Mouse (Mus musculus) layer of hippocampus, adult 2 months (tissue): ENCODE data around the gene Dlec1. TPM values are rescaled to one million over a fixed set of nuclear protein-coding genes. Genes with fewer than 3 reads are reported as not detected.

ENCODE experiments used
- DNase-seq, 2 experiments: peaks; one replicate each; pipeline ENCODE4 v3.0.0; 2022; ENCODE audit warnings: low spot score in 2 of 2
- H3K27ac ChIP-seq: fragments of 200-600 bp; 2 replicates; pipeline ENCODE4 v1.8.1; 2022
- H3K4me3 ChIP-seq: fragments of 200-600 bp; 2 replicates; pipeline ENCODE4 v1.8.1; 2022; ENCODE audit warnings: mild to moderate bottlenecking
- CTCF ChIP-seq: fragments of 200-600 bp; conservative IDR thresholded peaks from 2 replicates; pipeline ENCODE4 v1.8.1; 2022; ENCODE audit warnings: antibody characterized with exemption, mild to moderate bottlenecking, moderate library complexity
- long read RNA-seq, 2 experiments: library from polyadenylated mRNA; stranded (forward); transcript quantifications; one replicate each; pipeline ENCODE4 v2.0.0; 2021; ENCODE audit warnings: borderline mapping rate in 2 of 2
- total RNA-seq, 2 experiments: library from RNA; stranded (reverse); gene quantifications; 2 replicates each; pipeline ENCODE4 v1.2.3; 2021

Dlec1 gene
- total RNA-seq = 1 to 10 TPM; 3.0 to 3.3 TPM
- long read RNA-seq, experiment 1 = 0 reads
- long read RNA-seq, experiment 2 = 0 reads

- peak within 1 kb of the TSS; percentile 71 for H3K4me3 ChIP-seq
- peak; percentile 52 for TF ChIP-seq CTCF
- DNase-seq = peak; percentile 63 to 79
- peak within 1 kb of the TSS; percentile 52; the same call in 1 of the 2 replicates for H3K27ac ChIP-seq
Observed at GRCm38 (mm10) chr9:119101992-119102782, at the start of gene Dlec1. Gene Dlec1, plus strand, starts transcription at chr9:119102478.

GRCm38 (mm10) chr9:119053964-119054576 is 48.2 kb upstream of the Dlec1 start:
- no peak for DNase-seq
- TF ChIP-seq CTCF = no peak
- Histone ChIP-seq H3K4me3 (no peak overlapping the region), H3K27ac (no peak overlapping the region)

- no peak overlapping the region for H3K4me3 ChIP-seq
- H3K27ac ChIP-seq = no peak overlapping the region
- TF ChIP-seq CTCF = no peak
- DNase-seq = no peak
Observed at GRCm38 (mm10) chr9:119055336-119055735, 46.9 kb upstream of the Dlec1 start.

DNA sequence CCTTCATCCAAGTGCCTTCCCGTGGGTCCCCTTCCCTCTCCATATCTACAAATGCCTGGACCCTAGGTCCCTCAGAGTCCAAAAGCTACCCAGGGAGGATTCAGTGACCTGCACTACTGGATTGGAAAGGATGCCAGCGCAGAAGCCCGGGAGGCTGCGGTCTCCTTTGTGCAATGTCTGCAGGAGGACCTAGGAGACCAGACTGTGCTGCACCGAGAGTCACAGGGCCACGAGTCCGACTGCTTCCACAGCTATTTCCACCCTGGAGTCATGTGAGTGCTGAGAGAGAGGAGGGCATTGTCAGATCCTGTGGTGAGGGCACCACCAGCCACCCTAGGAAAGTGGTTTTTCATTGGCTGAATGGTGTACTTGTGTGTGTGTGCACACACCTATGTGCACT is 44.0 kb upstream of the Dlec1 start:
- no peak for DNase-seq
- Histone ChIP-seq H3K27ac (no peak overlapping the region), H3K4me3 (no peak overlapping the region)
- TF ChIP-seq CTCF = no peak

DNA sequence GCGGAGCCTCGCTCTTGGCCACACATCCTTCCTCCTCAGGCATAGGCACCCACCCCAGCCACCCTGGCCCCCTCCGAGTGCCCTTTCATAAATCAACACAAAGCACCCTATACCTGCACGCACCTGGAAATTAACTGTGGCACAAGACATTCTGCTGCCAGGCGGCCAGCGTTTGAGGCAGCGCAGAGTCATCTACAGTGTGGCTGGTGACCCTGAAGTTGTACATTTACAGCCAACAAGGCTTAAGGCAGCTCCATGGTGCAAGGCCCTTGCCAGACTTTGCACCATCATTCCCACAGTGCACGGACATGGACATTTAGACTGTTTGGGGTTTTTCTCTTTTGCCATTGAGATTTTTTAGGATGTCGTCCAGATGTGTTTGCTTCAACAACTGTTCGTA is 41.6 kb upstream of the Dlec1 start:
- H3K27ac ChIP-seq = no peak overlapping the region
- no peak for TF ChIP-seq CTCF
- no peak for DNase-seq
- no peak overlapping the region for H3K4me3 ChIP-seq

GRCm38 (mm10) chr9:119063036-119063644 is 39.1 kb upstream of the Dlec1 start:
- Histone ChIP-seq H3K27ac (no peak overlapping the region), H3K4me3 (no peak overlapping the region)
- no peak for TF ChIP-seq CTCF
- DNase-seq = no peak

DNA sequence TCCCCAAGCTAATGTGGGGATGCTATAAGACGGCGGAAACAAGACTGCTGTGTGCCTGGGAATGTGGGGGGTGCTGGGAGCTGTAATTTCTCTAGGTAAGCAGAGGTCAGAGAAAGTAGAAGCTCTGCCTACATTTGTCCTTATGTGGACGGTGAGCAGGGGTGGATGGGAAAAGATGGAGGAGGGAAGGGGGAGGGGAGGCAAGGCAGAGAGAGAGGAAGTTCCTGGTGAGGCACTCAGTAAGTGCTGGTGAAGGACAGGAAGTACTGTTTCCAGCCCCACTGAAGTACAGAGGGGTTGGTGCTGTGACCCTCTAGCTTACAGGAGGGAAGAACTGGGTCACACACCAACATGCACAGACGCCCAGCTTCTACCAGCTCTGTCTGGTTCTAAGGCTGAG is 38.0 kb upstream of the Dlec1 start:
- no peak for DNase-seq
- TF ChIP-seq CTCF = no peak
- H3K4me3 ChIP-seq = no peak overlapping the region
- H3K27ac ChIP-seq = no peak overlapping the region

- TF ChIP-seq CTCF = peak; percentile 98; the same call in 1 of the 2 replicates
- H3K4me3 ChIP-seq = no peak overlapping the region
- DNase-seq = peak; percentile 75 to 87
- no peak overlapping the region for H3K27ac ChIP-seq
Observed at GRCm38 (mm10) chr9:119067601-119068000, 34.7 kb upstream of the Dlec1 start.

DNA sequence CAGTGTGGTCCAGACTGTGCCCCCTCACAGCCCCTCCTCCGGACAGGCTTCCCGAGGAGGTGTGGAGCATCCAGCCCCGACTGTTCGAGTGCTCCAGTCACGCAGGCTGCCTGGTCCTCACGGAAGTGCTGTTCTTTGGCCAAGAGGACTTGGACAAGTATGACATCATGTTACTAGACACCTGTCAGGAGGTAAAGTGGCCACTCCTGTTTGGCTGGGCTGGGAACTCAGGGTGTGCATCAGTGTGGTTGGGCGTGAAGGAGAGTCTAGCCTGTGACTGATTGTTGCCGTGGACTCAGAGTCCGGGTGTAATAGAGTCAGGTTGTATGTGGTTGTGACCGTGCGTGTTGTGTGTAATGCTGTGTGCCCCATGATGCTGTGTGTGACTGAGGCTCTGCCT is 34.0 kb upstream of the Dlec1 start:
- H3K4me3 ChIP-seq = no peak overlapping the region
- no peak overlapping the region for H3K27ac ChIP-seq
- TF ChIP-seq CTCF = no peak
- no peak for DNase-seq

DNA sequence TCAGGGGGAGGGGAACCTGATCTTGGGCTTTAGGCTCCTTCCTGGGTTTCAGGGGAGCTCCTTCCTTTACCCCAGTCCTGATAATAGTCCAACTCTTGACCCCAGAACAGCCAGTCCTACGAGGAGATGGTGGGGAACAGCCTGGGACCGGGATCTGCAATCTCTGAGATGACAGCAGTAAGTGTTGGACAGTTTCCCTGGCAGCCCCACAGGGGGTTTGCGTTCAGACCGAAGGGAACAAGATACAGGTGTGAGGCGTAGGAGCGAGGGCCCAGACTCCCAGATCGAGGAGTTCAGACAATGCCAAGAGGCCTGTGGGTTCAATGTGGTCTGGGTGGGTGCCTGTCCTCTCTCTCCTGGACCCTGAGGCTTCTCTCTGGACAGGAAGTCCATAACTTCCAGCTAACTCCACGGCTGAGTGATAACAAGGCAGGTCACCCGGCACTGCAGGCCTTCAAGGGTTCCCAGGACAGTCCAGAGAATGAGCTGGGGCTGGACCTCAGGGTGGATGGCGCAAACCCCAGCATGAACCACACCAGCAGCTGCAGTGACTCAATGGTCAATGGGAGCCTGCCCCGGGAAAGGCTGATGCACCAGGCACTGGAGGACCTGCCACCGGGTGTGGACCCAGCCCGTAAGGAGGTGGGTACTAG is 32.0 kb upstream of the Dlec1 start:
- DNase-seq = no peak
- no peak for TF ChIP-seq CTCF
- Histone ChIP-seq H3K27ac (no peak overlapping the region), H3K4me3 (no peak overlapping the region)

- no peak for DNase-seq
- Histone ChIP-seq H3K27ac (no peak overlapping the region), H3K4me3 (no peak overlapping the region)
- no peak for TF ChIP-seq CTCF
Observed at GRCm38 (mm10) chr9:119071786-119072185, 30.5 kb upstream of the Dlec1 start.

DNA sequence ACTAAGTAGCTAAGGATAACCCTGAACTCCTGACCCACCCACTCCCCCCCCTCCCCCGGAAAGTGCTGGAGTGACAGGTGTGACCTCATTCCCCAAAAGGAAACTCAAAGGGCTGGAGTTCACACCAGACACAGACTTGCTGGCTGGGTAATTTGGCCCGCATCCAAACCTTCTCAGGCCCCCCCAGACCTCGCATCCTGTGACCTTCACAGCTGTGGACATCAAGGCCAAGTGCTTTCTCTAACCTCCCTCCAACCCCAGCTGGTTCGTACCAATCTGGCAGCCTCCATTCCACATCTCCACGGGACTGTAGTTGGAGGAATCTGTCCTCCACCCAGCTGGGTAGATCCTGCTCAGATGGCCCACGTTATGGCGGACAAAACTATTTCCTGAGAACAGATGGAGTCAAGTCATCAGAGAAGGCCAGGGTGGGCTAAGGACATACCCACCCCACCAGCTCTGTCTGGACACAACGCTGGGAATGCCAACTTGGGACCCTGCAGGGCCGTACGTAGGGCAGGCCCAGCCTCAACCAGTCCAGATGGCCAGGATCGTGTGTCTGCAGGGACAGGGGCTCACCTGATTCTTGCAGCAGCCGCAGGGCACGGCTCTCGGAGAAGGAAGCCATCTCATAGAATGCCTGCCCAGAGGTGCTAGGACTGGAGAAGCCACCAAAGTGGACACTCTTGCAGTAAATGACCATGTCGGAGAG is 28.9 kb upstream of the Dlec1 start:
- Histone ChIP-seq H3K4me3 (no peak overlapping the region), H3K27ac (no peak overlapping the region)
- no peak for TF ChIP-seq CTCF
- no peak for DNase-seq

DNA sequence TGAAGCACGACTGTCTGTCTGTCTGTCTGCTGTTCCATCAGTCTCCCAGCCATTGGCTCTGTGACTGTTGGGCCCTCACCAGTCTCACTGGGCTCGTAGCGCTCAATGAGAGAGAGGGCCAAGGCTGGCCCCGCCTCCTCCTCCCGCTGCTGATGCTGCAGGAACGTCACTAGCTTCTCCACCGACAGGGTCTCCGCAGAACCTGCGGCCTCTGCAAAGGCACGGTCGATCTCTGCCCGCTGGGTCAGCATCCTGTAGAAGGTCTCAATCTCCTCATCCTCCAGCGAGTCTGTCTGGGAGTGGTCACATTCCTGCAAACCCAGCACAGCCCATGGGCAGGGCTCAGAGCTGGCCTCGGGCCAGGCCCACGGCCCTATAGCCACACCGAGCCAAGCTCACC is 26.6 kb upstream of the Dlec1 start:
- Histone ChIP-seq H3K4me3 (no peak overlapping the region), H3K27ac (no peak overlapping the region)
- no peak for TF ChIP-seq CTCF
- no peak for DNase-seq
